Mouse (Mus musculus) lung, embryonic 15.5 days (tissue): ENCODE measurements at regions not wholly inside any gene's neighbourhood (a gene's known extent, or its start where the extent isn't known, plus 50 kb on each side); places are given as distances from the start of the nearest gene placed in this dataset.

Experiments used
- ATAC-seq: fragments of 200-750 bp; cut with Nextera tagmentation; 2 replicates; pipeline ENCODE4 v1.8.0; 2017; ENCODE audit warnings: moderate number of reproducible peaks, borderline replicate concordance; ENCODE audit not compliant: low FRiP score, low TSS enrichment; ENCODE audit errors: extremely low read depth
- H3K27ac ChIP-seq: fragments of 300-500 bp; sonication (generic); 2 replicates; pipeline ENCODE4 v1.5.1; 2015; ENCODE audit warnings: moderate library complexity, mild to moderate bottlenecking, inconsistent platforms
- H3K27me3 ChIP-seq: fragments of 300-500 bp; sonication (generic); 2 replicates; pipeline ENCODE4 v1.6.1; 2015; ENCODE audit warnings: inconsistent platforms
- H3K36me3 ChIP-seq: fragments of 300-500 bp; sonication (generic); 2 replicates; pipeline ENCODE4 v1.6.1; 2015; ENCODE audit warnings: inconsistent platforms
- H3K4me1 ChIP-seq: fragments of 300-500 bp; sonication (generic); 2 replicates; pipeline ENCODE4 v1.6.1; 2015; ENCODE audit warnings: inconsistent platforms
- H3K4me2 ChIP-seq: fragments of 300-500 bp; sonication (generic); 2 replicates; pipeline ENCODE4 v1.6.1; 2015; ENCODE audit warnings: inconsistent platforms, mild to moderate bottlenecking, moderate library complexity
- H3K4me3 ChIP-seq: fragments of 300-500 bp; sonication (generic); 2 replicates; pipeline ENCODE4 v1.5.1; 2015; ENCODE audit warnings: mild to moderate bottlenecking, inconsistent platforms
- H3K9ac ChIP-seq: fragments of 300-500 bp; sonication (generic); 2 replicates; pipeline ENCODE4 v1.6.1; 2015; ENCODE audit warnings: inconsistent platforms
- H3K9me3 ChIP-seq: fragments of 300-500 bp; sonication (generic); 2 replicates; pipeline ENCODE4 v1.6.1; 2016; ENCODE audit warnings: inconsistent platforms
- WGBS: fragments of 180-500 bp; shearing (Covaris S2); methylation state at CpG from one replicate; pipeline ENCODE4 v1.1.7; 2015; 5-methylcytosine and 5-hydroxymethylcytosine counted together

GRCm38 (mm10) chrX:145848937-145849783 lies 344.2 kb upstream of the Amot start:
- ATAC-seq, result peak; percentile 80; the same call in 1 of the 2 replicates
- Histone ChIP-seq H3K9me3 (no peaks in the 10 kb centered on the region), H3K4me2 (no peak overlapping the region), H3K36me3 (no peaks in the 10 kb centered on the region), H3K9ac (no peak overlapping the region), H3K4me3 (no peak overlapping the region), H3K27me3 (no peaks in the 10 kb centered on the region), H3K27ac (no peak overlapping the region), H3K4me1 (no peaks in the 10 kb centered on the region)
- 59% methylated on average over 13 of the region's 13 CpGs for WGBS

- H3K4me1 ChIP-seq, result no peaks in the 10 kb centered on the region
- no peaks in the 10 kb centered on the region for H3K9me3 ChIP-seq
- no peak overlapping the region for H3K4me3 ChIP-seq
- no peaks in the 10 kb centered on the region for H3K36me3 ChIP-seq
- no peak for ATAC-seq
- H3K27me3 ChIP-seq, result no peaks in the 10 kb centered on the region
- H3K27ac ChIP-seq, result no peak overlapping the region
- no peak overlapping the region for H3K9ac ChIP-seq
- H3K4me2 ChIP-seq, result no peak overlapping the region
- WGBS, result 88% methylated on average over 1 of the region's 1 CpGs
These were observed 328.1 kb upstream of the Amot start for GRCm38 (mm10) chrX:145833106-145833505.

GRCm38 (mm10) chrX:145812995-145813394 lies 308.0 kb upstream of the Amot start:
- 32% methylated on average over 1 of the region's 1 CpGs for WGBS
- Histone ChIP-seq H3K9me3 (no peaks in the 10 kb centered on the region), H3K4me2 (no peak overlapping the region), H3K4me3 (no peak overlapping the region), H3K4me1 (no peaks in the 10 kb centered on the region), H3K36me3 (no peaks in the 10 kb centered on the region), H3K27me3 (no peaks in the 10 kb centered on the region), H3K9ac (no peak overlapping the region), H3K27ac (no peak overlapping the region)
- no peak for ATAC-seq
